Mouse (Mus musculus) heart, embryonic 13.5 days (tissue): Measurements from ENCODE around the gene Utf1. TPM values are rescaled to one million over a fixed set of nuclear protein-coding genes. Genes with fewer than 3 reads are reported as not detected.

Experiments
- ATAC-seq: fragments of 200-750 bp; cut with Nextera tagmentation; 2 replicates; pipeline ENCODE4 v1.8.0; 2017; ENCODE audit warnings: moderate TSS enrichment; ENCODE audit not compliant: insufficient number of reproducible peaks, low FRiP score, low TSS enrichment; ENCODE audit errors: extremely low read depth
- H3K27ac ChIP-seq: fragments of 300-500 bp; sonication (generic); replicated peaks from 2 replicates; pipeline ENCODE4 v1.5.1; 2015; ENCODE audit warnings: moderate library complexity, mild to moderate bottlenecking, inconsistent platforms
- H3K27me3 ChIP-seq: fragments of 300-500 bp; sonication (generic); replicated peaks from 2 replicates; pipeline ENCODE4 v1.6.1; 2015; ENCODE audit warnings: mild to moderate bottlenecking, inconsistent platforms
- H3K36me3 ChIP-seq: fragments of 300-500 bp; sonication (generic); 2 replicates; pipeline ENCODE4 v1.6.1; 2015; ENCODE audit warnings: mild to moderate bottlenecking, inconsistent platforms
- H3K4me1 ChIP-seq: fragments of 300-500 bp; sonication (generic); 2 replicates; pipeline ENCODE4 v1.6.1; 2015; ENCODE audit warnings: inconsistent platforms
- H3K4me2 ChIP-seq: fragments of 300-500 bp; sonication (generic); 2 replicates; pipeline ENCODE4 v1.6.1; 2015; ENCODE audit warnings: inconsistent platforms, mild to moderate bottlenecking, moderate library complexity
- H3K4me3 ChIP-seq: fragments of 300-500 bp; sonication (generic); 2 replicates; pipeline ENCODE4 v1.5.1; 2015; ENCODE audit warnings: moderate library complexity, mild to moderate bottlenecking, inconsistent platforms
- H3K9ac ChIP-seq: fragments of 300-500 bp; sonication (generic); 2 replicates; pipeline ENCODE4 v1.6.1; 2015; ENCODE audit warnings: inconsistent platforms, mild to moderate bottlenecking, moderate library complexity
- H3K9me3 ChIP-seq: fragments of 300-500 bp; sonication (generic); 2 replicates; pipeline ENCODE4 v1.6.1; 2016; ENCODE audit warnings: inconsistent platforms
- WGBS: fragments of 180-500 bp; shearing (Covaris S2); methylation state at CpG from one replicate; pipeline ENCODE4 v1.1.7; 2015; ENCODE audit warnings: mixed read lengths; 5-methylcytosine and 5-hydroxymethylcytosine counted together
- polyA plus RNA-seq: library from polyadenylated mRNA; unstranded; fragments of >200 nt; fragmentation: Nextera tagmentation; extraction: Ambion mirVana; gene quantifications from 2 replicates; pipeline ENCODE4 v1.2.1, GENCODE M21; 2015

Utf1 gene
- polyA plus RNA-seq, 1 experiment from 2014 or later = not detected

DNA sequence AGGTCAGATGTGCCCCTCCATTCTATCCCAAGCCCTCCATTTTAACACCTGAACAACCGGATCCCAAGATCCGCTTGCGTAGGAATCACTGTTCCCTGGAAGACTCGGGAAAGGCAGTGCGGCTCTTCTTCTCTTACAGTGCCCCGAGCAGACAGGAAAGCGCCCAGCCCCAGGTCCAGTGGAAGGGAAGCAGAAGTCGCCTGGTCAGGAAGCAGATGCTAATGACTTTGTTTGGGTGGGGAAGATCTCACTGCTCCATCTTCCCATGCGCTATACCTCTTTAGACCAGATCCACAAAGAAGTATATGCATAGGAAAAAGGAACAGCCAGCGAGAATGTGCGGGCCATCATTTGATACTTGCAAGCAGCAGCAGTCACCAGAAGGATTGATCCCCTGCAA lies 13.8 kb downstream of the Utf1 start:
- H3K27me3 ChIP-seq = peaks cover 59% of the 10 kb centered on the region
- H3K27ac ChIP-seq = no peak overlapping the region
- no peak for ATAC-seq
- H3K9ac ChIP-seq = no peak overlapping the region
- H3K4me3 ChIP-seq = no peak overlapping the region
- peaks cover 12% of the 10 kb centered on the region for H3K4me1 ChIP-seq
- no peaks in the 10 kb centered on the region for H3K9me3 ChIP-seq
- H3K4me2 ChIP-seq = no peak overlapping the region
- 41% methylated on average over 11 of the region's 11 CpGs for WGBS
- no peaks in the 10 kb centered on the region for H3K36me3 ChIP-seq

DNA sequence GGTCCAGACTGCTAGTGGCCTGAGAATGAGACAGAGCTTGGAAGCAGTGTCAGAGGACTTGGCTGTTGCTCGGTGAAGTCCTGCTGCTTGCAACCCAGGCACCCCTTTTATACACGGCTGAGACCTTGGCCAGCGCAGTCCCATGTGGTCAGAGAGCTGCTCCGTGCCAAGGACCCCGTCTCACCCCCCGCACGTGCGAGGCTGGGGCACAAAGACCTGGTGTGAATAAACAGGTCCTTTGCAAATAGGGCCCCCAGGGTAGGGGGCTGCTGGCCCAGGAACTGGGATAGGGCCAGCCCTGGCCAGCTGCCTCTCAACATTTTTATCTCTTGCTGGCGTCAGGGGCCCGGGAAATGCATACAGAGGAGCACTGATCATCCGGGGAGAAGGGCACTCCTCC lies 14.4 kb downstream of the Utf1 start:
- Histone ChIP-seq H3K4me2 (no peak overlapping the region), H3K27ac (no peak overlapping the region), H3K36me3 (no peaks in the 10 kb centered on the region), H3K4me1 (peaks cover 12% of the 10 kb centered on the region), H3K9me3 (no peaks in the 10 kb centered on the region), H3K9ac (0 out of 2 replicates have a peak overlapping the region, but pooled peaks have one; percentile 6), H3K4me3 (no peak overlapping the region), H3K27me3 (peaks cover 59% of the 10 kb centered on the region)
- no peak for ATAC-seq
- WGBS = 9% methylated on average over 11 of the region's 11 CpGs

DNA sequence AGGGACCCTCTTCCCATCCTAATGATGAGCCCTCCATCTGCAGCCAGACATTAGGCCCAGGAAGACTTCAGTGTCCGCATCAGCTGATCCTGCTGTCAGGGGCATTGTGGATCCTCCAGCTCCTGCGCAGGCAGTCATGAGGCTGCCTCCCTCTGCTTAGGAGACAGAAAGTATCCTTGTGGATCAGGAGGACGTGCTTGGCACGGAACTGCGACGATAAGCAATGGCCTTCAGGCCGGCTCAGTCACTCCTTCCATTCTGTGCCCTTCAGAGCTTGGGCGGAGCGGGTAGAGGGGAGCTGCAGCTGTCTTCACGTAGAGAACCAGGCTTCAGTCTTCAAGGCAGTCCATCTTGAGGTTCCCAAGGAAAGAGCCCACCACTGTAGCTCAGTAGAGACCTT lies 17.6 kb downstream of the Utf1 start:
- Histone ChIP-seq H3K36me3 (no peaks in the 10 kb centered on the region), H3K4me1 (peaks cover 12% of the 10 kb centered on the region), H3K4me2 (no peak overlapping the region), H3K9ac (no peak overlapping the region), H3K9me3 (no peaks in the 10 kb centered on the region), H3K27me3 (peaks cover 61% of the 10 kb centered on the region), H3K27ac (no peak overlapping the region), H3K4me3 (no peak overlapping the region)
- WGBS = 75% methylated on average over 10 of the region's 10 CpGs
- no peak for ATAC-seq

DNA sequence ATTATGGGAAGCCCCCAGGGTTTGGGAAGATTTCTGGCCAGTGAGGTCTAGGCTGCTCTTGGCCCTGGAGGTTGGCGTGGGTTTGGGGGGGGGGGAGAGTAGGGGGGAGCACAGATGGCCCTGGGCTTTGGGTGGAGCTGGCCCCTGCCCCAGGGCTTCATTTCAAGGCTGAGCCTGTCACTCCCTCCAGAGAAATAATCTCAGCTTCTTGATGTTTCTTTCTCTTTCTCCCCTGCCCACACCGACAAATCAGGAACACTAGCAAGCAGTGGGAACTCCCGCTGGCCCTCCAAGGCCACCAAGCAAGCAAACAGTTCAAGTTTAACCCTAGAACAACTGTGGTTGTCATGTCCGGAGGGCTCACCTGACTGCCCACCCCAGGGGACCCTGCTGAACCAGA lies 20.2 kb downstream of the Utf1 start:
- no peak for ATAC-seq
- H3K9me3 ChIP-seq = no peaks in the 10 kb centered on the region
- peaks cover 62% of the 10 kb centered on the region for H3K27me3 ChIP-seq
- WGBS = 47% methylated on average over 4 of the region's 4 CpGs
- H3K9ac ChIP-seq = no peak overlapping the region
- no peaks in the 10 kb centered on the region for H3K4me1 ChIP-seq
- H3K4me2 ChIP-seq = no peak overlapping the region
- no peak overlapping the region for H3K4me3 ChIP-seq
- H3K27ac ChIP-seq = no peak overlapping the region
- H3K36me3 ChIP-seq = no peaks in the 10 kb centered on the region

DNA sequence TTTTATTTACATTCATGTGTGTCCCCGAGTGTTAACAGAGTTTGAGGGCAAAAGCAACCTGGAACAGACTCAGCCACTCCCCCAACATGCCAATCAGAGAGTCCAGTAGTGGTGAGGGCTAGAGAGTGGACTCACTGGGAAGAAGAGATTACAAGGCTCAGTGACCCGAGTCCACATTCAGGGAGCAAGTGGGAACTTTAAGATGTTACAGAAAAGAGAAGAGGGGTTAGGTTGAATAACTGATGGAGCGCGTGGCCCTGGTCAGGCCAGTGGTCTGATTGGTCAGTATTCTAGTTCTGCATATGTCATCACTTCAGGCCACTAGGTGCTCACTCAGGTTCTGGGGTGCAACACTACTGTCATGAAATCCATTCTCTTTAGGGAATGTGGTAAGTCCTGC lies 23.6 kb downstream of the Utf1 start:
- no peak for ATAC-seq
- Histone ChIP-seq H3K27me3 (peaks cover 67% of the 10 kb centered on the region), H3K9me3 (no peaks in the 10 kb centered on the region)

DNA sequence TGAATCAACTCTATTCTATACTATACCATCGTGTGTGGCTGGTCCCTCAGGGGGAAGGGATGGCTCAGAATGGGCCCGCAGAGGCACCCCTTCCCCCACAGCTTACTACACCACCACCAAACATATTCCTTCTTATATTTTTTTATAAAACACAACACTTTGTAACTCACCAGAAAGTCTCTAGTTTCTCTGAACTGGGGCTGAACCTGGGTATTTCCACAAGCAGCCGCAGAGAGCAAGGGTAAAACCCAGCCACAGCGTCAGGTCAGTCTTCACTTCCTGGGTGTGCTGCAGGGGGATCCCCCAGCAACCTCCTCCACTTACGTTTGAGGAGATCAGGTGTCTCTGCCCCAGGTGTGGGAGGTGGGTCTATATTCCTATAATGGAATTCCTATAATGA lies 24.8 kb downstream of the Utf1 start:
- Histone ChIP-seq H3K27ac (no peak overlapping the region), H3K9me3 (no peaks in the 10 kb centered on the region), H3K36me3 (no peaks in the 10 kb centered on the region), H3K4me3 (no peak overlapping the region), H3K4me1 (no peaks in the 10 kb centered on the region), H3K9ac (no peak overlapping the region), H3K27me3 (peaks cover 76% of the 10 kb centered on the region), H3K4me2 (no peak overlapping the region)
- ATAC-seq = no peak
- WGBS = 52% methylated on average over 5 of the region's 5 CpGs

More for the DNA sequence above, 23.6 kb downstream of the Utf1 start:
- WGBS = 20% methylated on average over 4 of the region's 4 CpGs
- no peak overlapping the region for H3K4me3 ChIP-seq
- no peak overlapping the region for H3K4me2 ChIP-seq
- H3K9ac ChIP-seq = no peak overlapping the region
- no peaks in the 10 kb centered on the region for H3K4me1 ChIP-seq
- no peaks in the 10 kb centered on the region for H3K36me3 ChIP-seq
- no peak overlapping the region for H3K27ac ChIP-seq

DNA sequence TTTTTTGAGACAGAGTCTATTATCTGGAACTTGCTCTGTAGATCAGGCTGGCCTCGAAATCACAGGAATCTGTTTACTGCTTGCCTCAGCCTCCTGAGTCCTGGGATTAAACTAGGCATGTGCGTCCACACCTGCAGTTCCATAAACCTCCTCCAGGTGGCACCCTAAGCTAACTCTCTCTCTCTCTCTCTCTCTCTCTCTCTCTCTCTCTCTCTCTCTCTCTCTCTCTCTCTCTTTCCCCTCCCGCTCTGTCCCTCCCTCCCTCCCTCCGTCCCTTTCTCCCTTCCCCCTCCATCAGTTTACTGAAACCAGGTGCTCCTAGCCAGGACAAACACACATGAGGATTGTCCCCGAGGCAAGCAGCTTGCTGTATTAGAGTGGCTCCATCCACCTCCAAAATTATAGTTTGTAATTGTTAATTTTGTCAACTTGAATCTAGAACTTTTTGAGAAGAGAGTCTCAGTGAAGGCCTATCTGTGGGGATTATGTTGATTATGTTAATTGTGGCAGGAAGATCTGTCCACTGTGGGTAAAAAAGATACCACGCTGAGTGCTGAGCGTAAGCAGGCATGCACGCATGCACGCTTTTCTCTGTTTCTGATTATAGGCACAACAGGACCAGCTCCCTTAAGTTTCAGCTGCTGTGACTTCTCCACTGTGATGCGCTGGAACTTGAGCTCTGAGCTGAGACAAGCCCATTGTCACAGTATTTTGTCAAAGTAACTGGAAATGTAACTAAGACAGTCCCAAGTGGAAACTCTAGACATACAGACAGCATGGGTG lies 25.9 kb downstream of the Utf1 start:
- Histone ChIP-seq H3K4me3 (no peak overlapping the region), H3K36me3 (no peaks in the 10 kb centered on the region), H3K9ac (no peak overlapping the region), H3K4me2 (no peak overlapping the region), H3K27me3 (peaks cover 84% of the 10 kb centered on the region), H3K9me3 (no peaks in the 10 kb centered on the region), H3K27ac (no peak overlapping the region), H3K4me1 (no peaks in the 10 kb centered on the region)
- ATAC-seq = no peak
- WGBS = 43% methylated on average over 10 of the region's 10 CpGs

DNA sequence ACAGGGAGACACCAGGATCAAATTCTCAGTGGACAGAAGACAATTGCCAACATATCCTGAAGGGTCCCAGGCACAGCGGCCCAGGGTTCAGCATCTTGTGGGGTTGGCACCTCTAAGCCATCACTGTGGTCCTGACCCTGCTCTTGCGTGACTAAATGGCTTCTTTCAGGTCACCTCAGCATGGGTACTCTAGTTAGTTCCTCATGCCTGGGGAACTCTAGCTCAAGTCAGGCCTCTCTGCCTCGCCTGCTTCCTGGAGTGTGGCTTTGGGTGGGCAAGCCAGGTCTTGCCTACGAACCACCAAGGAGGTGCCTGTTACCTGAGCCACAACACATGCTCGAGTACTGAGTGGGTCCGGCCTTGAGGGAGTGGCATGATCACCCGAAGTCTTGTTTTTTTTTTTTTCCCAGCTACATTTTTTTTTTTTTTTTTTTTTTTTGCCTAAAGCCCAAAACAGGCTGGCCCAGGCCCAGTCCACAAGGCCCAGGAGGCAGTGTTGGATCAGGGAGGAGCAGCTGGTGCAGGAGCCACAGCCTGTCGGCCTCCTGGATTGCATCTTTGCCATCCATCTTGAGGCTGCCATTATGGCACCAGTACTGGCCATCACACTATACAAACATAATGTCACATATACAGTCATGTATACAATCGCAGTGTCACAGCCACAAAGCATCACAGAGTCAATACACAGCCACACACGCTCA lies 26.8 kb downstream of the Utf1 start:
- Histone ChIP-seq H3K27ac (no peak overlapping the region), H3K4me2 (no peak overlapping the region), H3K27me3 (peaks cover 77% of the 10 kb centered on the region), H3K36me3 (no peaks in the 10 kb centered on the region), H3K4me3 (no peak overlapping the region), H3K9ac (no peak overlapping the region), H3K4me1 (no peaks in the 10 kb centered on the region), H3K9me3 (no peaks in the 10 kb centered on the region)
- WGBS = 81% methylated on average over 10 of the region's 10 CpGs
- no peak for ATAC-seq

DNA sequence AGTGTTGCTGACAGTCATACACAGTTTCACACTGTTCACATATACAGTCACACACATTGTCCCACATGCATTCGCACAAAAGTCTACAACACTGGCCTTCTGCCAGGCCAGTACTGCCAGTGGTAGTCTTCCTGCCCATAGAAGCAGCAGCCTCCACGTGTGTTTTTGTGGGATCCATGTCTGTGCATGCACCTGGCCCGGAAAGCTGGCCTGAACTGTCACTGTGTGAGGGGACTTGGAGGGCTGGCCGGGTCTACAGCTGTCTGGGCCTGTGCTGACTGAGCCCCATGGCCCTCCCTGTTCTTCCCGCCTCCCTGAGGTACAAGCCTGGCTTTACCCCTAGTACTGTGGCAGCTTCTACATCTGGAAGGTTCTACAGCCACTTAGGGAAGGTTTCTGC lies 27.4 kb downstream of the Utf1 start:
- ATAC-seq = no peak
- no peak overlapping the region for H3K27ac ChIP-seq
- no peaks in the 10 kb centered on the region for H3K36me3 ChIP-seq
- no peaks in the 10 kb centered on the region for H3K4me1 ChIP-seq
- peaks cover 76% of the 10 kb centered on the region for H3K27me3 ChIP-seq
- H3K4me3 ChIP-seq = no peak overlapping the region
- H3K9me3 ChIP-seq = no peaks in the 10 kb centered on the region
- WGBS = 72% methylated on average over 5 of the region's 5 CpGs
- no peak overlapping the region for H3K4me2 ChIP-seq
- no peak overlapping the region for H3K9ac ChIP-seq

DNA sequence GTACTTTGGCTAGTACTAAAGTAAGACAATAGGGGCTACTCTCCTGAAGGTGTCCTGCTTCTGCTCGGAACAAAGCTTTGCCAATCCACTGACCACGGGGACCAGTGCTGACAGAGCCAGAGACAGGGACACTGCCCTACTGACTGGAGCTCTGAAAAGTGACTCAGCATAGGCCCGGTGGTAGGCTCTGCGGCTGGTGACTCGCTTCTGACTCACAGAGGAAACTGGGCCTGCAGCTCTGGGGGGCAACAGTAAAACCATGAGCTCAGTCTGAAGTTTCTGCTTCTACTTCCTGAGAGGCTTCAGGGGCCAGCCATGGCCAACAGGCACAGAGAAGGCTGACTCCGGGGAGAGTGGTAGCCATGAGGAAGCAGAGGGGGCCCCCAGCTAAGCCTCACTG lies 27.8 kb downstream of the Utf1 start:
- Histone ChIP-seq H3K4me1 (no peaks in the 10 kb centered on the region), H3K9me3 (no peaks in the 10 kb centered on the region), H3K27me3 (peaks cover 76% of the 10 kb centered on the region), H3K36me3 (no peaks in the 10 kb centered on the region), H3K4me3 (no peak overlapping the region), H3K4me2 (no peak overlapping the region), H3K27ac (no peak overlapping the region), H3K9ac (no peak overlapping the region)
- WGBS = 48% methylated on average over 6 of the region's 6 CpGs
- no peak for ATAC-seq

DNA sequence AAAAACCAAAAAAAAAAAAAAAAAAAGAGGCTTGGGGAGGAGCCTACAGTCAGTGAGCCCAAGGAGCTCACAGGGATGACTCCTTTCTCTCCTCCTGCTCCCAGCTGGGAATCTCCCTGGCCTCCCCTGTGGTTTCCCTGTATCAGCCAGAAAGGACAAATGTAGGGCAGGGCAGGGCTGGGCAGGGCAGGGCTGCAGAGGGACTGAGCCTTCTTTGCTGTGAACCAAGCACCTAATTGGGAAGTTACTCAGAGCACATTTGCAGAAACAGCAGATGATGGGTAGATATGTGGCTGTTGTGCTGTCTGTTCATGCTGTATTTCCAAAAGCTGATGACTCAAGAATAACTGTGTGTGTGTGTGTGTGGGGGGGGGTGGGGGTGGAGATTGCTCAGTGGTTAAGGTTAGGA lies 29.3 kb downstream of the Utf1 start:
- H3K4me3 ChIP-seq = no peak overlapping the region
- no peak overlapping the region for H3K9ac ChIP-seq
- H3K4me1 ChIP-seq = no peaks in the 10 kb centered on the region
- no peaks in the 10 kb centered on the region for H3K9me3 ChIP-seq
- no peaks in the 10 kb centered on the region for H3K36me3 ChIP-seq
- ATAC-seq = no peak
- no peak overlapping the region for H3K4me2 ChIP-seq
- no peak overlapping the region for H3K27ac ChIP-seq
- H3K27me3 ChIP-seq = peaks cover 79% of the 10 kb centered on the region

DNA sequence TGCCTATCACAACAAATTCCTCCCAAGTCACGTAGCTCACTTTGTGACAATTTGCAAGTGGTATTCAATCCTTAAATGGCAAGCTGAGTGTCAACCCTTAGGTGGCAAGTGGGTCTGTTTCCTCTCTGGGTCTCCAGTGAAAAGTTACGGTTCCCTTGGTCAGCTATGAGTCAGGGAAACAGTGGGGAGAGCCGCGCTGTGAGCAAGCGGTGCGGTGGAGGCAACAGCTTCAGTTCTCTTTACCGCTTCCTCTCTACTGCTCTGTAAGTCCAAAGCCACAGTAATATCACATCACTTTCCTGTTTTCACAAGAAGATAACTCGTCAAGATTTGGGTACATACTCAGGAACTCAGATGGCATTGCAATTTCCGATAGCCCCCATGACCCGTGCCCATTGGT lies 30.7 kb downstream of the Utf1 start:
- no peaks in the 10 kb centered on the region for H3K36me3 ChIP-seq
- no peak for ATAC-seq
- H3K4me1 ChIP-seq = peaks cover 5% of the 10 kb centered on the region
- WGBS = 74% methylated on average over 10 of the region's 10 CpGs
- no peak overlapping the region for H3K9ac ChIP-seq
- H3K4me2 ChIP-seq = no peak overlapping the region
- no peaks in the 10 kb centered on the region for H3K9me3 ChIP-seq
- no peak overlapping the region for H3K4me3 ChIP-seq
- peaks cover 76% of the 10 kb centered on the region for H3K27me3 ChIP-seq
- H3K27ac ChIP-seq = no peak overlapping the region
